Mouse (Mus musculus): ENCODE results near the gene Khnyn.

Gene Khnyn

GRCm38 (mm10) chr14:55884713-55885113 lies at the start of gene Khnyn:
Khnyn (plus strand) TSS chr14:55884947.
- DNase-seq (ENCODE audit: low read depth, low spot score), result peak; percentile 94

GRCm38 (mm10) chr14:55838312-55838711 lies 46.4 kb upstream of the Khnyn start:
- no peak for DNase-seq (ENCODE audit: low read depth, low spot score)

- peak; percentile 41 for DNase-seq (ENCODE audit: low read depth, low spot score)
Measured at GRCm38 (mm10) chr14:55838740-55839139, 46.0 kb upstream of the Khnyn start.

GRCm38 (mm10) chr14:55840853-55841366 lies 43.8 kb upstream of the Khnyn start:
- DNase-seq (ENCODE audit: low read depth, low spot score), result no peak

DNA sequence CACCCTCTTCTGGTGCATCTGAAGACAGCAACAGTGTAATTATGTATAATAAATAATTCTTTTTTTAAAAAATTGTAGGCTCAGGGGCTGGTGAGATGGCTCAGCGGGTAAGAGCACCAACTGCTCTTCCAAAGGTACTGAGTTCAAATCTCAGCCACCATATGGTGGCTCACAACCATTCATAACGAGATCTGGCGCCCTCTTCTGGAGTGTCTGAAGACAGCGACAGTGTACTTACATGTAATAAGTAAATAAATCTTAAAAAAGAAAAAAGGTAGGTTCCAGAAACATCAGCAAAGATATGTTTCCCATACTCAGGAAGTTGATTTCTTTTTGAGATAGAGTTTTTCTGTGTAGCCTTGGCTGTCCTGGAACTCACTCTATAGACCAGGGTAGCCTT lies 42.0 kb upstream of the Khnyn start:
- DNase-seq (ENCODE audit: low read depth, low spot score), result peak; percentile 47

DNA sequence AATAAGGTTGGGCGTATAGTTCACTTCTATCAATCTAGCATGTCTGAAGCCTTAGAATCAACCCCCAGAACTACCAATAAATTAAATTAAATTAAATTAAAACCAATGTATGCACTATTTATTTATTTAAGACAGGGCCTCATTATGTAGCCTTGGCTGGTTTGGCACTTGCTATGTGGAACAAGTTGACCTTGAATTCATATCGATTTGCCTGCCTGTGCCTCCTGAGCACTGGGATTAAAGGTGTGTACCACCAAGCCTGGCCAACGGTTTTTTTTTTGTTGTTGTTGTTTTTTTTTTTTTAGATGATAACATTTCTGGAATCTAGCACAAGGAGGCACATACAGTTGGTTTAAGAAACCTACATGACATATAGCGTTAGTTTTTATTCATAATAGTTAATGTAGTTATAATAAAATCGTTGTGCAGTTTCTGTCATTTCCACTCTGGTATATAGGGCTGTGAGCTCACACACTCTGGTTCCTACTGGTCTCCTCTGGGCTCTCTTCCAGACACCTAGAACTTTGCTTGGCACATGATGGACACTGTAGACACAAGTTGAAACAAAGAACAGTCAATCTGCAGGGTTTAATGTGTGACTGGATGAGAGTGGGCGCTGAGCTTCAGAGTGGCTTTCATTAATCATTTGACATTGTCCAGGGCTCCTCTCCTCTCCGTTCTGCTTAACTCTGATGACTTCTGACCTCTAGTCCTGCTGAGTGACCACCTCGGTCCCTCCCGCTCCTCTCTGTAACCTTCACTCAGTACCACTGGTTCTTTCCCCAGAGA lies 39.0 kb upstream of the Khnyn start:
- no peak for DNase-seq (ENCODE audit: low read depth, low spot score)

GRCm38 (mm10) chr14:55850885-55851284 lies 33.9 kb upstream of the Khnyn start:
- DNase-seq (ENCODE audit: low read depth, low spot score), result no peak

- no peak for DNase-seq (ENCODE audit: low read depth, low spot score)
Measured at GRCm38 (mm10) chr14:55852646-55853551, 31.8 kb upstream of the Khnyn start.

- DNase-seq (ENCODE audit: low read depth, low spot score), result no peak
Measured at GRCm38 (mm10) chr14:55853621-55854285, 31.0 kb upstream of the Khnyn start, which contains the start of gene Nynrin. Nynrin (plus strand) TSS chr14:55854010.

DNA sequence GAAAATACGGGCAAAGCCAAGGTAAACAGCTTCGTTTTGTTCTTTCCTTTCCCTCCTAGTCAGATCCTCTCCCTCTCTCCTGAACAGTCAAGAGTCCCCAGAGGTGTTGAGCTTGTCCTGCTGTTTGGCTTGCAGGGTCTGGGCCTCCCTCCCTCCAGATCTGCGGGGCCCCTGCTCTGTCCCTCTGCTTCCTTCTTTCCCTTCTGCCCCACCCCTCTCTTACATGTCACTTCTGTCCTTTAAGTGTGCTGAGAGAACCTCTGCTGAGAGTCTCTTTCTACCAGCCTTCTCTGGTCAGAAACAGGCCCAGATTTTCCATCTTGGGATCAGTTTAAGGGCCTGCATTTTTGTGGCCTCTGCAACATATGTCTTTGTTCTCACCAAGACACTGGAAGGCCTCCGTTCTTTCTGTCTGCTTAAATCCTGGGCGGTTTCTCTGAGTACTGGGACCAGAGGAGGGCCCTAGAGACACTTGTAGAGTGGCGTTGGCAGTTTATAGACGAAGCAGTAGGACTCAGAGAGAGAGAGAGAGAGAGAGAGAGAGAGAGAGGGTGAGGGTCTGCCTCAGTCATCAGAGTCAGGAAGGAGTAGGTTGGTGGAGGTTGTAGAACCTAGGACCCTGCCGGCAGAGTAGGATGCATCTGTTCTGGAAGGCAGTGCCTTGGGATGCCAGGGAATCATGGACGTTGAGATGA lies 30.2 kb upstream of the Khnyn start:
- DNase-seq (ENCODE audit: low read depth, low spot score), result no peak

- no peak for DNase-seq (ENCODE audit: low read depth, low spot score)
Measured at GRCm38 (mm10) chr14:55855101-55855561, 29.6 kb upstream of the Khnyn start.

DNA sequence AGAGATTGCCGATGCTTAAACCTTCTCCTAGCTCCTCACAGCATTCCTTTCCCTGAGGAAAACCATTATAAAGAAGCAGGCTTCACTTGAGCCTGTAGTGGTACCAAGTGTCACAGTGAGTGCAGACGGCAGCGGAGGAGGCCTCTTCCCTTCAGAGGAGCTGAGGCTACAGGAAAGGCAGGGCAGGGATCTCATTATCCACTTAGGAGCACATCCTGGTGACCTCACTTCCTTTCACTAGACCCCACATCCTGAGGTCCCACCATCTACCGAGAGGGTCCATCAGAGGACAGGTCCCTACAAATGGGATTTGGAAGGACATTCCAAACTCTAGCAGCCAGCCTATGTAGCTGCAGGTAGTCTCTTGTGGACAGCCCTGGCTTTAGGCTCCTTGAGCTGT lies 27.2 kb upstream of the Khnyn start:
- no peak for DNase-seq (ENCODE audit: low read depth, low spot score)

DNA sequence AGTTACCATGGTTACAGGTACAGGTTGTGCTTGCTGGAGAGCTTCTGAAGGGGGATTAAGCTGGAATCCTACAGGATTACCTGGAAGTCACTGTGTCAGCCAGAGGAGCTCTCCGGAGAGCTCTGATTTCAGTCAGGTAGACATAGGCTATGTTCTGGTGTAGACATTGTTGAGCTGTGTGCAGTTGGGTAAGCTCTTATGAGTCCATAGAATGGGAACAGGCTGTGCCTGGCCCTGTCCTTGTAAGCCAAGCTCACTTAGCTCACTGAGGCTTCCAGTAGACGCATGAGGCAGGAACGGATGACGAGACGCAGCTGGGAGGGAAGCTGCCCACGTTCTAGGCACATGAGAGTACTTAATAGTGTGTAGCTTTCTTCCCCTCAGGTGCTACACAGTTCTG lies 22.6 kb upstream of the Khnyn start:
- DNase-seq (ENCODE audit: low read depth, low spot score), result no peak

DNA sequence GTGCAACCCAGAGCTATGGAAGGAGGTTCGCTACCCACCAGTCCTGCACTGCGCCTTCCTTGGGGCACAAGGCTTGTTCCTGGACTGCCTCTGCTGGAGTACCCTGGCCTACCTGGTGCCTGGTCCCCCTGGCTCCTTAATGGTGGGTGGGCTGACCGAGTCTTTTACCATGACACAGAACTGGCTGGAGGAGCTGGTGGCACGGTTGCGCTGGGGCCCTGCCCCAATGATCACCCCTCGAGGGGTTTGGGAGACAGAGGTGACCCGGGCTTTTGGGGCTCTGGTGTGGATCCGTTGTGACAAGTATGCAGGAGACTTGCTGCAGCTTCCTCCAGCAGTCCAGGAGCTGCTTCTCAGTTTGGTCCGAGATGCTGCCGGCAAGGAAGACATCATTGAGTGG lies 21.8 kb upstream of the Khnyn start:
- no peak for DNase-seq (ENCODE audit: low read depth, low spot score)

GRCm38 (mm10) chr14:55863773-55864172 lies 21.0 kb upstream of the Khnyn start:
- DNase-seq (ENCODE audit: low read depth, low spot score), result peak; percentile 77

DNA sequence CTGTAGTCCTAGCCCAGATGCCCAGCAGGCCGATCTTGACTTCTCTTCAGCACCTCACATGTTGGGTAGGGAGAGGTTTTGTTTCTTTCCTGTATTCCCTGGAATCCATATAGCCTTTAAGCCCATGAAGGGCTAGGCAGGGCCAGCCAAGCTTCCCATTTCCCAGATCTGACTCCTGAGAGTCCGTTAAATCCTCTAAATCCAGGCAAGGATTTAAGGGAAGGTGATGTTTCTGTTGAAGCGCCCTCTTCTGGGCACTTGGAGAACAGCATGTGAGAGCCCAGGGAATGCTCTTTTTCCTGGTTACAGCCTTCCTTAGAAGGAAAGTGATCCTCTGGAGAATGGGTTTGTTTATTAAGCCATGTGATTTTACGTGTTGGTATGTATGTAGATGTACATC lies 17.8 kb upstream of the Khnyn start:
- peak; percentile 42 for DNase-seq (ENCODE audit: low read depth, low spot score)

GRCm38 (mm10) chr14:55868230-55869026 lies 16.3 kb upstream of the Khnyn start:
- DNase-seq (ENCODE audit: low read depth, low spot score), result peak; percentile 48

DNA sequence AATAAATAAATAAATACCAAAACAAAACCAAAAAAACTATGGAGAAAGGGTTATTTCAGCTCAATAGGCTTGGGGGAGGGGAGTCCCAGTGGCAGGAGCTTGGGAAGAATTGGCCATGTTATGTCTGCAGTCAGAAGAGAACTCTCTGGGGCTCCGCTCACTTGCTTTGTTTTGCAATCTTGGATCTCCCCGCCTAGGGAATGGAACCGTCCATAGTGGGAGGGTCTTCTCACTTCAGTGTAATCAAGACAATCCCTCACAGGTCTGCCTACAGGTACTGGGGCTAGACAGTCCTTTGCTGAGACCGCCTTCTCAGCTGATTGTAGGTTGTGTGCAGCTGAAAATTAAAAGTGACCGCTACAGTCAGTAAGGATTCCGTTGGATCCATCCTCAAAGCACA lies 15.2 kb upstream of the Khnyn start:
- DNase-seq (ENCODE audit: low read depth, low spot score), result no peak

GRCm38 (mm10) chr14:55872039-55872438 lies 12.7 kb upstream of the Khnyn start:
- no peak for DNase-seq (ENCODE audit: low read depth, low spot score)

- no peak for DNase-seq (ENCODE audit: low read depth, low spot score)
Measured at GRCm38 (mm10) chr14:55872551-55872950, 12.2 kb upstream of the Khnyn start.

Measured in A20 (cell line).